Mouse (Mus musculus) kidney, postnatal 25 days (tissue): ENCODE data around the gene Fitm1.

Experiments used
- DNase-seq, 2 experiments: peaks; one replicate each; pipeline ENCODE4 v3.0.0; 2021; ENCODE audit warnings: mixed read lengths in 2 of 2

The Fitm1 gene

DNA sequence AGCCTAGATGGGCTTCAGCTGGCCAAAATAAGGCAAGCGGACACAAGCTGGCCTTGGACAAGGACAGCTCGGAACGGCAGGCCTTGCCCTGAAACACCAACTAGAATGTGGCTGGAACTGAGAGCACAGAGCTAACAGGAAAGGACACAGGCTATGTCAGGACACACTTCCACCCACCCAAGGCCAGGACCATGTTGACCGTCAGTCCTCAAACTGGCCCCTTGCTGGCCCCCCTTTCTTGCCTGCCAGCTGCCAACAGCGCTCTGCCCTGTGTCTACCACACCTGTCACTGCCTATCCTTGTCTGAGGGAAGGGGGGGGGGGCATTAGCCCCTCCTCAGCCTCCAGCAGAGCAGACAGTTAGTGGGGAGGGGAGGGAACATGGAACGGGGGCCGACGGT is at the start of gene Fitm1:
Gene Fitm1, plus strand, starts transcription at position 316 of the 400 bp plus-strand sequence.
- no peak for DNase-seq

DNA sequence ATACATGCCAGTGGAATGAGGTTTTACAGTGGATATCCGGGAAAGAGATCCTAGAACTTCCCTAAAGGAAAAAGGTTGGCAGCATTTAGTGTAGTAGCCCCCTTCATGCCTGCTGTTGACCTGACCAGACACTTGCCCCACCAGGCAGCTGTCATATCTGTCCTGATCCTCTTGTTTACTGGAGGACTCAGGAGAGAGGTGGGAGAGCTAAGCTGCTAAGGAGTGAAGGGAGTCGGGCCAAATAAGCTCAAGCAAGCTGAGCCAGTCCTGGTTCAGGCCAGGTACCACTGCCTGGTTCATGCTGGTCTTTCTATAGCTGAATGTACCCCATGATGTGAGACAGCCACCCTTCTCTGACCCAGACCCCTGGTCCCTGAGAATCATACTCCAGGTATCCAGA is 48.7 kb upstream of the Fitm1 start:
- DNase-seq: no peak

DNA sequence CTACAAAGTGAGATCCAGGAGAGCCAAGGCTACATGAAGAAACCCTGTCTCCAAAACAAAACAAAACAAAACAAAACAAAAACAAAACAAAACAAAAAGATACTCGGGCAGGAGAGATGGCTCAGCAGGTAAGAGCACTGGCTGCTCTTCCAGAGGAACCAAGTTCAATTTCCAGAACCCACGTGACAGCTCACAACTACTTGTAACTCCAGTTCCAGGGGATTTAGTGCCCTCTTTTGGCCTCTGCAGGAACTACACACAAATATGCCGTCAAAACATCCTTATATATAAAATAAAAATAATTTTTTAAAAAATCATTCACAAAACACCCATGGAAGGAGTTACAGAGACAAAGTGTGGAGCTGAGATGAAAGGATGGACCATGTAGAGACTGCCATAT is 47.5 kb upstream of the Fitm1 start:
- DNase-seq: peak; percentile 50 to 63

DNA sequence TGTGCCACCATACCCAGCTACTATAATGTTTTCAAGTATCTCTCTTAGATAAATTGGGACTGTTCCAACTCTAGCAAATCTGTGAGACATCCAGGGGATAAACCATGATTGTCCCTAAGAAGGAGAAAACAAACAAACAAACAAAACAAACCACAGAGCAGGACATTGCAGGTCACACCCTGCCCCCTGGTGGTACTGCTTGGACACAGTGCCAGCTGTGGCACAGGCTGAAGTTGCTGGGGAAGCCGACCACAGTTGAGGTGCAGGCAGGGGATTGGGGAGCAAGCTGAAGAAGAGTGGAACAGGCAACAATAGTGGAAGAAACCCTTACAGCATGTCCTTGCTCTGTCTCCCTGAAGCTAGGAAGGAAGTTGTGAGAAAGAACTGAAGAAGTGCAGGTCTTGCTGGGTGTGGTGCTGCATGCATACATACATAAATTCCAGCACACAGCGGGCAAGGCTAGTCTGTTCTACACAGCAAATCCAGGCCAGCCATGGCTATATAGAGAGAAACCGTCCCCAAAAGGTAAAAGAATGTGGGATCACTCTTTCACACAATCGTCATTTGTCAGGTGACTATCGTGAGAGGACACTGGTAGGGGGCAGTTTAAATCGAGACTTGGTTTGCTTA is 39.2 kb upstream of the Fitm1 start:
- peak; percentile 61 to 75 for DNase-seq

DNA sequence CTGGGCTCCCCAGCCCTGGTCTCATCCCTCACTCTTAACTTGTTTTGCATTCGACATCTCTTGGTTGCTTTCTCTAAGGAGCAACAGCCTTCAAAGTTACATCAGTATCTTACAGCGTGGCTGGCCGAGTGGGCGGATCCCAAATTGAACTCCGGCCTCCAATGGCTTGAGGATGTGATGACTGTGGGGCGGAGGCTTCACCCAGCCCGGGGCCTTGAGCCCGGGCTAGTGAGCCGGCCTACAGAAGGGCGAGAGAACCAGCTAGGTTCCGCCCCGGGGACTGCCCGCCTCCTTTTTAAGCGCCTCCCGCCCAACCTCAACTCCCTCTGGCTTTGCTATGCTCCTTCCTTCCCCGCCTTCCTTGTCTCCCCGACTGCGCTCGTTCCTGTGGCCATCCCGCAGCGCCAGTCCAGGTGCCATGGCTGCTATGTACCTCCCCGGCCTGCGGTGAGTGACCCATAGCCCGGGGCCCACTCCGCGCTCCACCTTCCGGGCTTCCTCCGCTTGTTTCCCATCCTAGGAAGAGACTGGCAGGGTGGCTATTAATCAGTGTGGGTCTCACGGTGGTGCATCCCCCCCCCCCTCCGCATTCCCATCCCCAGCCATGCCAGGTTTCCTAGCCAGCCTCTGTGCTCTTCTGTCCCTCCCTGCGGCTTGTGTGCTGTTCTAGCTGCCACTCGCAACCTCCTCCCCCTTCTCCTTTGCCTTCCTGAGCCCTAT is 35.2 kb upstream of the Fitm1 start, which contains the start of gene Pck2:
Gene Pck2, plus strand, starts transcription at position 200 of the 720 bp plus-strand sequence.
- DNase-seq: peak; percentile 90 to 96

DNA sequence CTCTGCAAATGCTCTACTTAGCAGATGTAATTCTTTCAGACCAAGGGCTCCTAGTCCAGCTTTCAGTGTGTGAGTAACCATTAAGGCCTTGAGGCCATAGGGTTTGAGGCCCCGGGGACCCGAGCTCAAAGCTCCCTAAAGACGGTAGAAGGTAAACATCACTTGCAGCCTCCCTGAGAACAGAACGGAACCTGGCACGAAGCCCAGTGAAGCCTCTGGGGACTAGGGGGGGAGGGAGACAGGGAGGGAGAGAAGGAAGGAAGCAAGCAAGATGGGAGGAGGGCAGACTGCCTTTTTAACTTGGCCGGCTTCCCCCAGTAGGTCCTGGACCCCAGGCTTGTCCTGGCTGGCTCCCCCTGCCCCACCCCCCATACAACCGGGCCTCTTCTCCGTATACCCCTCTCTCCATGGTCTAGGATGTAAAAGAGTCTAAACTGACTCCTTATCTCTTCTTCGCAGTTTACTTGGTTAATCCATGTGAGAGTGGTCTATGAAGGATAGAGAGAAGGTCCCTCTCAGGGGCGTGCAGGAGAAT is 34.6 kb upstream of the Fitm1 start:
- DNase-seq: peak; percentile 86 to 88

DNA sequence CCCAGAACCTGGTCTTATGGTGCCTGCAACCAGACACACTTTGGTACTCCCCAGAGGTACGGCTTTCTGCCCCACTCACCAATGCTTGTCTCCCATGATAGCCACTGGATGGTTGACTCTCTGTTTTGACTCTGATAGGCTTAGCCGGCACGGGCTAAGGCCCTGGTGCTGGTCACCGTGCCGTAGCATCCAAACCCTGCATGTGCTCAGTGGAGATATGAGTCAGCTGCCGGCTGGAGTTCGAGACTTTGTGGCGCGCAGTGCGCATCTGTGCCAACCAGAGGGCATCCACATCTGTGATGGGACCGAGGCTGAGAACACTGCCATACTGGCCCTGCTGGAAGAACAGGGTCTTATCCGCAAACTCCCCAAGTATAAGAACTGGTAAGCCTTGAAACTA is 33.1 kb upstream of the Fitm1 start:
- no peak for DNase-seq

DNA sequence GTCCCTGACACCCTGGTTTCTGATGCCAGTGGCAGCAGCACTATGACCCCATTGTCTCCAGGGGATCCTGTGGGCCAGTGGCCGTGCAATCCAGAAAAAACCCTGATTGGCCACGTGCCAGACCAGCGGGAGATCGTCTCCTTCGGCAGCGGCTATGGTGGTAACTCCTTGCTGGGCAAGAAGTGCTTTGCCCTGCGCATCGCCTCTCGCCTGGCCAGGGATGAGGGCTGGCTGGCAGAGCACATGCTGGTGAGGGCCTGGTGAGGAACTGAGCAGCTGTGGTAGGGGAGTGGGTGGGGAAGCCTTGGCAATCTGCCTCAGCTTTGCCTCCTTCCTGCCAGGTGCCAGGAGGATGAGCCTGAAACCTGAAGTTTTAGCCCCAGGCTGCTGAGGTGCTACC is 31.1 kb upstream of the Fitm1 start:
- no peak for DNase-seq

DNA sequence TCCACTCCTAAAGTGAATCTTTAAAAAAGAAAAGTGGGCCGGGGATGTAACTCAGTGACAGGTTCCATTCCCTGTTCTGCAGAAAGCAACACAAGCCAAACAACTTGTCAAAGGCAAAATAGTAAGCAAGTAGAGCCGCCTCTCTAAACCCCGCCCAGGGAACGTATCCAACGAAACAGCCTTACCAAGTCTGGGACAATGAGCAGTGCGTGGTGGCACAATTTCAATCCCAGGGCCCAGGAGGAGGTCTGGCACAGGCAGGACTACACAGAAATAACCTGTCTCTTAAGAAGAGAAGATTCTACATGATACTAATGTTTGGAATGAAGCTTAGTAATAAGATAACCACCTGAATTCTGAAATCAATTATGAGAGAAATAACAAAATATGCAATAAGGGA is 25.2 kb upstream of the Fitm1 start:
- DNase-seq: no peak

DNA sequence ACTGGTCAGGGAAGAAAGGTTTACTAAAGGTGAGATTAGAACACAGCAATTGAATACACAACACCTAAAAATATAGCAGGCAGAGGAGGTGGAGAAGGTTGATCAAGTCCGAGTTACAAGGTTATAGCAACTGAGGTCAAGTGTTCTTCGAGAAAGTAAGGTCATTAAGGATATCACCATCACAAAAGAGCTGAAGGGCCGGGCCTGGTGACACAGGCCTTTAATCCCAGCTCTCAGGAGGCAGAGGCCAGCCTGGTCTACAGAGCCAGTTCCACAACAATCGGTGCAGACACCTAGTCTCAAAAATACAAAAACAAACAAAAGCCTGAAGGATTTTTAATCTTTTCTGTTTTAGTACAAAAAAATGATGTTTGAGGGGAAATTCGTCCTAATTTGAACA is 24.1 kb upstream of the Fitm1 start:
- no peak for DNase-seq

DNA sequence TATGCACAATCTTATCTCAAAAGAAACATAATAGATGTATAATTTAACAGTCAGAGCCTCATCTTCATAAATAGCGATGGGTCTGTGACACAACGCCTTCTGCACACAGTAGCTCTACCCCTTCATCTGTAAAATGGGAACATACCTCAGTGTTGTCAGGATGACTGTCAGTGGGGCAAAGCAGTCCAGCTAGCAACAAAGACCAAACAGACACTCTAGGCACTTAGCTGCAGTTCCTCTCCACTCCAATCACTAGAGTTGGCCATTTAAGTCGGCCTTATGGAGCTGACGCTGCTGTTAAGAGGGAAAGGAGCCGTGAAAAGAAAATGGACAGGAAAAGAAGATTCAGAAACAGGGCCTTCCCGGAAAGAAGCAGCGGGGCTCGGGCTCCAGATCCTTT is 23.6 kb upstream of the Fitm1 start:
- no peak for DNase-seq

DNA sequence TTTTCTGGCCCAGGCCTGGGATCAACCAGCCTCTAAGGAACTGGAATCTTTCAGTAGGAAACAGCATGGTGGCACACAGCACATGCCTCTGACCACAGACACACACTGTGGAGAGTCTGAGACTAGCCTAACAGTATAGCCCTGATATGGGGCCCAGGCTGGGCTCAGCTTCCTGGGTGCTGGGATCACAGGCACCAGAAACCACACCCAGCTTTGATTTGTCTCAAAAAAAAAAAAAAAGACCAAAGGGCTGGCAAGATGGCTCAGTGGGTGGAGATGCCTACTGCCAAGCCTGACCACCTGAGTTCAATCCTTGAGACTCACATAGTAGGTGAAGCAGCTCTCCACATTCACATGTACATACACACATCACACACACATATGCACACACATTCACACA is 20.8 kb upstream of the Fitm1 start:
- DNase-seq: no peak

DNA sequence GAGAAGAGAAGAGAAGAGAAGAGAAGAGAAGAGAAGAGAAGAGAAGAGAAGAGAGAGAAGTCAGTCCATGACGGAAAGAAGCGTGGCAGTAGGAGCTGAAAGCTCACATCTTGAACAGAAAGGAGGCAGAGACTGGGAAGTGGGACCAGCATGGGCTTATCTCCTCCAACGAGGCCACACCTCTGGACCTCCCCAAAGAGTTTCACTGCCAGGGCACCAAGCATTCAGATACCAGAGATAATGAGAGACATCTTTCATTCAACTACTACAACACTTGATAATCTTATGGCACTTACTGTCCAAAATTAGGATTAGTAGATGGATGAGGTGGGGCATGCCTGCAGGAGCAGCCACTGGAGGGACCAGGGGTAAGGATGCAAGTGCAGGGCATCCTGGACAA is 19.6 kb upstream of the Fitm1 start:
- no peak for DNase-seq

DNA sequence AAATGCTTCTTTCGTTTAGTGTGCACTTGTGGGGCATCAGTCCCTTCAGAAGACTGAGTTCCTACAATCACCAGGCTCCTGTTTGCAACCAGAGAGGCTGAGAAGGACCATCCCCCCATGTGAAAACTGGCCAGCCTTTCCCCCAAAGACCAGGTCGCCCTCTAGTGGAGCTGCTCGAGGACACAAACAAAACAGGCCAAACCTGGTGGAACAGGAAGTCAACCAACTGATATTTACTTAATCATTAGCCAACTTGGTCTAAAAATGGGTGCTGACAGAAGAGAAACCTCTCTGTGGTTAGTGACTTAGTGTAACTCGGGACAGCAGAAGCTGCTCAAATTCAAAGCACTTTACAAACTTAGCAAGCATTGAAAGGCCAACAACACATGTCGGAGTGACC is 18.4 kb upstream of the Fitm1 start:
- peak; percentile 90 to 91 for DNase-seq

DNA sequence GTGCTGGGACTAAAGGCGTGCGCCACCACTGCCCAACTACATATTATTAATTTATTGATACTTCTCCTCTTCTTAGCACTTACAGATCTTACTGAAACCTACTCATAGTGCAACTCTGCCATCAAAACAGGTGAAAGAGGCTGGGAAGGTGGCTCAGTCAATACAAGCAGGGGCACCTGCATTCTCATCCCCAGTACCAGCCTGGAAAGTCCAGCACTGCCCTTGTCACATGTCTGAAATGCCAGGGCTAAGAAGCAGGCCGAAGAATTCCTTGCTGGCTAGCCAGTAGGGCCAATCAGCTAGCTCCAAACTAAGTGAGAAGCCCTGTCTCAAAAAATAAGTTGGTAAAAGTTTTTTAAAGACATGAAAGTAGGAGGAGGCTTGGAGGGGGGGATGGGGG is 17.8 kb upstream of the Fitm1 start:
- DNase-seq: peak; percentile 24 to 63

DNA sequence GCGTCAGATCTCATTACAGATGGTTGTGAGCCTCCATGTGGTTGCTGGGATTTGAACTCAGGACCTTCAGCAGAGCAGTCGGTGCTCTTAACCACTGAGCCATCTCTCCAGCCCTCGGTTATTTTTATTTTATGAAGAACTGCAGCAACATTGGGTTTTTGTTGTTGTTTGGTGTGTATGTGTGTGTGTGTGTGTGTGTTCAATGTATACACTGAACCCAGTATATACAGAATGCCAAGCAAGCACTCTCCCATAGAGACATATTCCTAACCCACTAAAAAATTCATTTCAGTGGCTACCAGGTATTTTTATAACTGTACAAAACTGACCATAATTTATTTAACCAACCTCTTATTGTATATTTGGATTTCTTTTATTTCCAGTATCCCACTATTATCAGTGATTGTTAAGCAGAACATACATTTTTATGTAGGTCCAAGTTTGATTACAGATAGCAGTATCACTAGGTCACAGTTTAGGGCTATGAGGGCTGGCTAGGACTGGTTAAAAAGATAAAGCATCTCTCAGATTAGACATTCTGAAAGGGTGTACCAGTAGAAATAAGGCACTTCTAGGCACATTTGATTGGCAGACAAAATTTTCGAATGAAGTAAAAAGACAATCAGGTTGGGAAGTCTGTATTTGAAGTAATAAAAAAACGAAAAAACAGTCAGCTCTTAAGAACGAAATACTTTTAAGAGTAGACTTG is 16.5 kb upstream of the Fitm1 start:
- no peak for DNase-seq

DNA sequence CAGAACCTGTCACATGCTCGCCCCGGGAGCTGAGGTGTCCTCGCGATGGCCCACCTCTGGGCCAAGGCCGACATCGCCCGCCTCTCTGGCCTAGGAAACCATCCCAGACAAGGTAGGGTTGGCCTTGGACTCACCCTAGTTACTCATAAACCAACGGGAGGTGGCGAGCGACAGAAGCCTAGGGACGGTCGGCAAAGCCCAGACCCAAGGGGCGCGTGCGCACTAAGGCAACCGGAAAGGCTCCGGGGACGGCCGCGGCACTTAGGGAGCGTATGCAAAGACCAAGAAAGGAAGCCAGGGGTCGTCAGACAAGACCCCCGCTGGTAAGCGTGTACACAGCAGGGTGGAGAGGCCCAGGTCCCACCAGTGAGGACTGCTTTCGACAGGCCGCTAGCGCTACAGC is 15.6 kb upstream of the Fitm1 start, which contains the start of gene Dcaf11:
Gene Dcaf11, plus strand, starts transcription at position 208 of the 403 bp plus-strand sequence.
- DNase-seq: peak; percentile 96 to 98

DNA sequence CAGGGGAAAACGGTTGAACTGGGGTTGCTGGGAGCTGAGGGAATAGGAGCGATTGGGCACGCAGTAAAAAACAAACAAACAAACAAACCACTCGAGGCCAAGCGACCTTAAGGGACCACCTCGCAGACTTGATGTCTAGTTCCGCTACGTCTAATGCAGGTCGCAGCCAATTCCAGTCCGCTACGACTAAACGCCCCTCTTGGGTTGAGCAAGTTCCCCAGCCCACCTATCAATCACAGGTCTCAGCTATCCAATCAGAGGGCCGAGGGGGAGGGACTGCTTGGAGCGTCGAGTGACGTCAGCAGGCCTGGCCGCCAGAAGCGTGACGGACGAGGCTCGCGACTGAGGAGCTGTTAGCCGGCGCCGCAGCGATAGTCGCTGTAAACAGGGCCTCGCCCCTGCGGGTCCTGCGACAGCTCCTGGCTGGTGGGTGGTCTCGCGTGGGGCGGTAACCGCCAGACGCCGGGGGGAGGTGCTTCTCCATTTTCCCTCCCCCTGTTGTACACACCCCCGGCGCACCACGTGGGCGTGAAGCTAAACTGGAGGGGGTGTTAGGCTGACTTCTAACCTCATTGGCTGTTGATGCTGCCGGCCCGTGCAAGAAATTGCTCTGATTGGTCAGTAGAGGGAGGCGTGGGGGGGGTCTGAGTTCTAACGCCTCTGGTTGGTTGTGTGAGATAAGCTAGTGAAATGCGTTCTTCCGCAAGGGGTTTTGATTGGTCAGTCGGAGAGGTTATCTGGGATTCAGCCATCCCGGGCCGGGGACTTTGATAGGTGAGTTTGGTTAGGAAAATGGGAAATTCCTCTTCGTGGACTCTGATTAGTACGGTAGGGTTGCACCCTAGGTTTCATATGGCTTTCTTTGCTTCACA is 15.0 kb upstream of the Fitm1 start, which contains the start of gene A730061H03Rik:
Gene A730061H03Rik, minus strand, starts transcription at position 205 of the 872 bp plus-strand sequence.
- DNase-seq: peak; percentile 99 to 100

DNA sequence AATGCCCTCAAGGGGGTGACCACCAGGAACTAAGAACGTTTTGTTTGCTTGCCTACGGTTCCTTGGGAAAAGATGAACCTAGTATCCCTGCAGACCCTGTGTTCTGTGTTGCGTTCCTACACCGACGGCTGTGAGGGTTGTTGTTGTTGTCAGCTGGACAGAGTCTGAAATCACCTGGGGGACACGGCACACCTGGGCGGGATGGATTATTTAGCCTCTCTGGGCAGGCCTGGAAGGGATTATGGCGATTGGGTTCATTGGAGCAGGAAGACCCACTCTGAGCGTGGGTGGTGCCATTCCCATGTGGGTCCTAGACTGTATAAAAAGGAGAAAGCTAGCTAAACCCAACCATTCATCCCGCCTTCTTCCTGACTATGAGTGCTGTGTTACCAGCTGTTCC is 13.6 kb upstream of the Fitm1 start:
- peak in 1 of 2 experiments; percentile 60 for DNase-seq

DNA sequence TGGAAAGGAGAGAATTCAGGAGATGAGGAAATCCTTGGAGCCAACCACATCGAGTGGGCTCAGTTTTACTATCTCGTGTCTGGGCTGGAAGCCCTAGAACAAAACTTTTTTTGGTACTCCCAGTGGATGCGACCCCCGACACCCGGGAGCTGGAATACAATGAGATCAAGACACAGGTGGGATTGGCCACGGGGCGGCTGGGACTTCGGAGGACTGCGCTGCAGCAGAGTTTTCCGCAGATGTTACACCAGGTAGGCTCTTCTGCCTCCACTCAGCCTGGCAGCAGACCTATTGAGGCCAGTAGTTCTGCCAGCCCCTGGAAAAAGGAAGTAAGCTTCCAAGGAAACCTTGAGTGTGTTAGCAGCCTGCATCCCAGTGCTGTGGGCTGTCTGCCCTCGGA is 12.2 kb upstream of the Fitm1 start:
- no peak for DNase-seq

DNA sequence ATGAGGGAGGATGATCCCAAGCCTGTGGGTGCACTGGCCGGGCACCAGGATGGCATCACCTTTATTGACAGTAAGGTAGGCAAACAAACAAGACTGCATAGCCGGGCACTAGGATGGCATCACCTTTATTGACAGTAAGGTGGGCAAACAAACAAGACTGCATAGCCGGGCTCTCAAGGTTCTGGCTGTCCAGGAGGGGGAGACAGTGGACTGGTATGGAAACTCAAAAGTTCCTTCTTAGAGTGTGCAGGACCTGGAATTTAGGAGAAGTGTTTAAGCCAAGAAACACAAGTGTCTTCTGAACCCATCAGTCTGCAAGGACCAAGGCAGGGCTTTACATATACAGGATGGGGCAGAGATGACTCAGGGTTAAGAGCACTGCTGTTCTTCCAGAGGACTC is 9.7 kb upstream of the Fitm1 start:
- DNase-seq: no peak

DNA sequence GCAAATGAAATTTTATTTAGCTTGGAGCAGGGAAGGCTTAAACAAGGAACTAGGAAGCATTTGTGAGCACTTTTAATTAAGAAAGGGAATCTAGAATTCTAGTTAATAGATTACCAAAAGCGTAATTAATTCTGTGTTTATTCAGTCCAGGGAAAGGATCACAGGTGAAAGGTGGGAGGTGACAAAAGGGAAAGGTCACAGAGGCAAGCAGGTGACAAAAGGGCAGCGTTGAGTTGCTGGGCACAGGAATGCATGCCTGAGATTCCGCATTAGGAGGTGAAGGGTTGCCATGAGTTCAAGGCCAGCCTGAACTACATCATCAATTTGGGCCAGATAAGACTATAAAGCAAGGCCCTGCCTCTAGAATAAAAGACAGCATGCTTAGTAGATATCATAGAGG is 7.9 kb upstream of the Fitm1 start:
- DNase-seq: peak; percentile 50 to 64
